Mouse (Mus musculus) olfactory bulb, adult 2 months (tissue): Measurements from ENCODE around the gene Fam193b.

Experiments
- CTCF ChIP-seq: fragments of 200-500 bp; IDR thresholded peaks from 2 replicates; pipeline ENCODE4 v1.5.1; 2012; ENCODE audit warnings: low read depth, mild to moderate bottlenecking, low read length, moderate library complexity; ENCODE audit not compliant: insufficient read depth
- POLR2A ChIP-seq: fragments of 200-500 bp; IDR thresholded peaks from 2 replicates; pipeline ENCODE4 v1.6.1; 2012; ENCODE audit warnings: mild to moderate bottlenecking, low read depth, low read length, moderate library complexity; ENCODE audit not compliant: insufficient read depth

DNA sequence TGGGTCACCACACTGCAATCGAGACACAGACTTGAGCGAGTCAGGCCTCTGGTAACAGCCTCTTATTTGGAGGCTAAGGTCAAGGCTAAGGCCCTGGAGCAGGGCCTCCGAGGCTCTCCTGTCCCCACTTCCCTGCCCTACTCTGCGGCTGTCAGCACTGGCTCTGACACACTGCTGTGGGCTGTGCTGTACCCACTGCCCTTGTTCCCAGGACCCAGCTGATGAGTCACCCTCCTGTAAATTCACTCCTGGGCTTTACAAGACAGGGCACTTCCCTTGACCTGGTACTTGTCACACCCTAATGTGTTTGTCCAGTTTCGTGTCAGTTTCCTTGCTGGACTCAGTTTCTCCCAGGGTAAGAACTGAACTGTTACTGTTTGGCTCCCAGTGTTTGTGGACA, 22.5 kb downstream of the Fam193b start:
- TF ChIP-seq CTCF (no peak), POLR2A (no peak)
